Mouse (Mus musculus) ES-E14 (cell line): Measurements from ENCODE around the gene Ccdc157.

ENCODE experiments used
- CHD2 ChIP-seq: IDR thresholded peaks from 2 replicates; pipeline ENCODE4 v1.6.1; 2014; ENCODE audit warnings: mild to moderate bottlenecking, low read depth, low read length, inconsistent platforms
- MAFK ChIP-seq: IDR thresholded peaks from 2 replicates; pipeline ENCODE4 v1.6.1; 2014; ENCODE audit warnings: mild to moderate bottlenecking, low read depth, low read length, inconsistent platforms; ENCODE audit not compliant: insufficient read depth
- ZC3H11A ChIP-seq: IDR thresholded peaks from 2 replicates; pipeline ENCODE4 v1.6.1; 2012; ENCODE audit warnings: low read depth, mild to moderate bottlenecking, inconsistent platforms, low read length, borderline replicate concordance
- ZNF384 ChIP-seq: IDR thresholded peaks from 2 replicates; pipeline ENCODE4 v1.6.1; 2012; ENCODE audit warnings: low read depth, low read length, inconsistent platforms

- TF ChIP-seq CHD2, result no peak
- no peak for TF ChIP-seq MAFK
- TF ChIP-seq ZNF384, result no peak
- TF ChIP-seq ZC3H11A, result no peak
Measured at GRCm38 (mm10) chr11:4155641-4156040, 4.5 kb downstream of the Ccdc157 start.
